Mouse (Mus musculus) adrenal gland, adult (tissue): ENCODE data around the gene Gba2.
"Not testable (repeated sequence)": the region's sequence is repeated elsewhere in the genome, so short reads cannot be mapped to it uniquely, and the experiment has no call there.

Source experiments
- DNase-seq, 2 experiments: peaks; one replicate each; pipeline ENCODE4 v3.0.0; 2022 to 2023; ENCODE audit warnings: low spot score in 1 of 2; ENCODE audit not compliant: inconsistent age in 2 of 2

Gene Gba2

GRCm38 (mm10) chr4:43578376-43579204 is at the start of gene Gba2, which contains the start of gene Rgp1:
Gene Gba2 (minus strand): TSS chr4:43578873.
Gene Rgp1 (plus strand): TSS chr4:43578715.
- peak; percentile 94 to 98 for DNase-seq

- DNase-seq = peak in 1 of 2 experiments; percentile 44
These were observed 41.6 kb upstream of the Gba2 start for GRCm38 (mm10) chr4:43620146-43620778.

GRCm38 (mm10) chr4:43613060-43613730 is 34.5 kb upstream of the Gba2 start:
- peak in 1 of 2 experiments; percentile 43 for DNase-seq

GRCm38 (mm10) chr4:43612534-43612933 is 33.9 kb upstream of the Gba2 start:
- DNase-seq = no peak

- no peak for DNase-seq
These were observed 26.3 kb upstream of the Gba2 start for GRCm38 (mm10) chr4:43604751-43605685.

GRCm38 (mm10) chr4:43604099-43604498 is 25.4 kb upstream of the Gba2 start:
- DNase-seq = no peak

- DNase-seq = no peak
These were observed 21.7 kb upstream of the Gba2 start for GRCm38 (mm10) chr4:43600195-43600934.

GRCm38 (mm10) chr4:43598650-43599380 is 20.1 kb upstream of the Gba2 start:
- DNase-seq = no peak

GRCm38 (mm10) chr4:43598200-43598599 is 19.5 kb upstream of the Gba2 start:
- DNase-seq = no peak

- not testable (repeated sequence) for DNase-seq
These were observed 17.9 kb upstream of the Gba2 start for GRCm38 (mm10) chr4:43596597-43596996.

- DNase-seq = no peak
These were observed 14.8 kb upstream of the Gba2 start for GRCm38 (mm10) chr4:43593453-43593852.

- DNase-seq = no peak
These were observed 13.3 kb upstream of the Gba2 start for GRCm38 (mm10) chr4:43591961-43592360.

- peak in 1 of 2 experiments; percentile 37 for DNase-seq
These were observed 12.9 kb upstream of the Gba2 start for GRCm38 (mm10) chr4:43591543-43591942.

- DNase-seq = no peak
These were observed 9.0 kb upstream of the Gba2 start for GRCm38 (mm10) chr4:43587681-43588080.

GRCm38 (mm10) chr4:43586411-43586810 is 7.7 kb upstream of the Gba2 start:
- peak; percentile 62 to 74 for DNase-seq

GRCm38 (mm10) chr4:43585682-43586081 is 7.0 kb upstream of the Gba2 start:
- peak in 1 of 2 experiments; percentile 27 for DNase-seq

GRCm38 (mm10) chr4:43584444-43585416 is 6.1 kb upstream of the Gba2 start, which contains the start of gene Msmp:
Gene Msmp (minus strand): TSS chr4:43584494.
- DNase-seq = peak; percentile 54 to 72

GRCm38 (mm10) chr4:43583421-43583820 is 4.7 kb upstream of the Gba2 start:
- peak in 1 of 2 experiments; percentile 28 for DNase-seq
